Mouse (Mus musculus): ENCODE measurements around the gene Cp. TPM values are rescaled to one million over a fixed set of nuclear protein-coding genes. Genes with fewer than 3 reads are reported as not detected.
A peak's percentile ranks its signal among the peaks of the same experiment; 100 is the strongest.

Gene Cp
- total RNA-seq, 2 experiments from 2014 or later: 9.9 to 15.5 TPM

- intact Hi-C loops (cut with DNase I): loop anchor here (2.0 kb wide), 1 partner anchor 23 kb away; the partner anchor contains the start of gene Hps3
- DNase-seq: peak; percentile 96
Measured at GRCm38 (mm10) chr3:20057306-20058196, 100.7 kb downstream of the Cp start, which contains the start of gene Hltf. TSS of gene Hltf (plus strand) at chr3:20057811.

GRCm38 (mm10) chr3:20058197-20058541 lies 101.3 kb downstream of the Cp start:
- intact Hi-C loops (cut with DNase I): no loop called here
- no peak for DNase-seq

Other genes with a start within 250 kb of the Cp start
- gene Hps3, start 78.3 kb downstream of the Cp start, total RNA-seq (2021): 1 to 10 TPM; 9.6 to 9.8 TPM
- 10 to 100 TPM; 13.9 to 16.5 TPM for gene Hltf, start 100.8 kb downstream of the Cp start, total RNA-seq (2021)
- 100 to 1,000 TPM; 135 to 143 TPM for gene Gyg, start 198.3 kb downstream of the Cp start, total RNA-seq (2021)